In genomic region chr2:146262966-146263365, GRCm38 (mm10) we compare ENCODE assay signal across 13 mouse cellular contexts. TPM values are rescaled to one million over a fixed set of nuclear protein-coding genes. Genes with fewer than 3 reads are reported as not detected.
"Had no signal": no experiment of that assay in that cellular context is flagged by ENCODE, and none has a peak within 500 bp of the region (broad histone marks: within the 10 kb centered on the region; RNA-seq: fewer than 3 reads in every experiment).

No protein-coding gene starts in this region.

- DNase-seq: kidney, adult 8-10 months; kidney, postnatal 25 days; right cerebral cortex, postnatal 14 days; thymus, postnatal 4 days had no signal

- H3K9ac ChIP-seq: limb, embryonic 15.5 days; liver, embryonic 12.5 days; lung, embryonic 15.5 days had no signal

- H3K36me3 ChIP-seq: limb, embryonic 15.5 days; liver, embryonic 12.5 days; lung, embryonic 15.5 days had no signal

- H3K9me3 ChIP-seq: limb, embryonic 15.5 days; liver, embryonic 12.5 days; lung, embryonic 15.5 days had no signal

- H3K27ac ChIP-seq: left cerebral cortex, adult 2 months; limb, embryonic 15.5 days; liver, embryonic 12.5 days; lung, embryonic 15.5 days had no signal

- H3K4me2 ChIP-seq: limb, embryonic 15.5 days; liver, embryonic 12.5 days; lung, embryonic 15.5 days had no signal

- ATAC-seq: intestine, embryonic 16.5 days; liver, embryonic 12.5 days had no signal

- H3K4me1 ChIP-seq: lung, embryonic 15.5 days had no signal

- H3K27me3 ChIP-seq: limb, embryonic 15.5 days; liver, embryonic 12.5 days; lung, embryonic 15.5 days had no signal

- H3K4me3 ChIP-seq: left cerebral cortex, adult 2 months; limb, embryonic 15.5 days; liver, embryonic 12.5 days; lung, embryonic 15.5 days had no signal

RNA-seq across cellular contexts. Expression of gene Insm1, which starts 41.2 kb away (rescaled TPM):
- total RNA-seq: megakaryocyte-erythroid progenitor cell, adult 5-6 weeks; monocyte, adult 5-6 weeks had no signal
- polyA plus RNA-seq: kidney, embryonic 16.5 days; liver, embryonic 12.5 days; liver, embryonic 16.5 days had no signal
